Mouse (Mus musculus): Measurements from ENCODE around the gene Cep135. TPM values are rescaled to one million over a fixed set of nuclear protein-coding genes. Genes with fewer than 3 reads are reported as not detected.

The Cep135 gene
- polyA plus RNA-seq, 1 experiment from 2014 or later = 3.9 TPM

DNA sequence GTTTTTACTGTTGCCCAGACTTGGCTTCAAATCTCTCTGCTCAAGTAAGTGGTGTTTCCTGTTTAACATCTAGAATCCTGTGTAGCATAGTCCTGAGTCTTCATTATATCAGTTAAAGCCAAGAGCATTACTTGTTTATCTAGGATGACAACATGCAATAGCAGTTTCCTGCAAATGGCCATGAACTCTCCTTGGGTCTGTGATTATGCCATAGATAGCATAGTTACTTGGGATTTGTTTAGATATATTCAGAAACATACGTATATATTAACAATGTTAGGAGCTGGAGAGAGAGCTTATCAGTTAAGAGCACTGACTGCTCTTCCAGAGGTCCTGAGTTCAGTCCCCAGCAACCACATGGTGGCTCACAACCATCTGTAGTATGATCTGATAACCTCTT is 39.3 kb downstream of the Cep135 start:
- Histone ChIP-seq H3K36me3 (ENCODE audit: control insufficient read depth, insufficient read depth) (peaks cover 7% of the 10 kb centered on the region), H3K4me2 (ENCODE audit: low read depth, low read length) (no peak overlapping the region), H3K9ac (ENCODE audit: low read depth, low read length) (no peak overlapping the region), H3K4me1 (ENCODE audit: control insufficient read depth, low read depth, low read length) (peaks cover 4% of the 10 kb centered on the region; the same call in 1 of the 2 replicates), H3K27ac (ENCODE audit: low read length) (no peak overlapping the region), H3K27me3 (ENCODE audit: control insufficient read depth, insufficient read depth, low read depth, low read length) (no peaks in the 10 kb centered on the region), H3K4me3 (ENCODE audit: low read depth, low read length) (no peak overlapping the region), H3K9me3 (replicated peaks; ENCODE audit: control insufficient read depth, low read length) (no peaks in the 10 kb centered on the region)
- peak; percentile 41; the same call in 1 of the 2 replicates for ATAC-seq (ENCODE audit: low read depth)
- WGBS (ENCODE audit: insufficient replicate concordance) = 14% methylated on average over 1 of the region's 1 CpGs

DNA sequence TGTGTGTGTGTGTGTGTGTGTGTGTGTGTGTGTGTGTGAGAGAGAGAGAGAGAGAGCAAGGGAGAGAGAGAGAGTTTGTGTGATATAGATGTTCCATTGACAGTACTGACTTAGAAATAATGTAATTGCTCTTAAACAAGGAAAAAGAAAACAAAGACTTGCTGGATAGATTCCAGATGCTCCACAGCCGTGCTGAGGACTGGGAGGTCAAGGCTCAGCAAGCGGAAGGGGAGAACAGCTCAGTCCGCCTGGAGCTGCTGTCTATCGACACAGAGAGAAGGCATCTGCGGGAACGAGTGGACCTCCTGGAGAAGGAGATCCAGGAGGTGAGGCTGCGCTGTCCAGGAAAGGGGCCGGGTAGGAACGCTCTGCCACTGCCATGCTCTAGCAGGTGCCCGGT is 45.5 kb downstream of the Cep135 start:
- Histone ChIP-seq H3K9me3 (replicated peaks; ENCODE audit: control insufficient read depth, low read length) (no peaks in the 10 kb centered on the region), H3K4me1 (ENCODE audit: control insufficient read depth, low read depth, low read length) (no peaks in the 10 kb centered on the region), H3K36me3 (ENCODE audit: control insufficient read depth, insufficient read depth) (peaks cover 29% of the 10 kb centered on the region), H3K4me3 (ENCODE audit: low read depth, low read length) (no peak overlapping the region), H3K27me3 (ENCODE audit: control insufficient read depth, insufficient read depth, low read depth, low read length) (no peaks in the 10 kb centered on the region), H3K27ac (ENCODE audit: low read length) (no peak overlapping the region), H3K4me2 (ENCODE audit: low read depth, low read length) (no peak overlapping the region), H3K9ac (ENCODE audit: low read depth, low read length) (no peak overlapping the region)
- ATAC-seq (ENCODE audit: low read depth) = no peak
- WGBS (ENCODE audit: insufficient replicate concordance) = 85% methylated on average over 10 of the region's 10 CpGs

DNA sequence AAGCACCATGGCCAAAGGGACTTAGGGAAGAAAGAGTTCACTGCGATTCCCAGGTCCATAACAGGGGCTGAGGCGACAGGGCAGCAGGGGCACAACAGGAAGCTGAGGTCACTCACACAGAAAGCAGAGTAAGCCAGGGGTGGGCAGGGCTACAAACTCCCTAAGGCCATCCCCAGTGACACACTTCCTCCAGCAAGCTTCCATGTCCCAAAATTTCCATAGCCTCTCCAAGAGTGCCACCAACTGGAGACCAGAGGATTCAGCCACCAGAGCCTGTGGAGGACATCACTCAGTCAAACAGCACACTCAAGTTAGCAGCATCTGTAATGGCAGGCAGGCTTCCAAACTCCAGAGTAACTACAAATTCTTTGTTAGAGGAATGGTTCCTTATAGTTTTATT is 47.1 kb downstream of the Cep135 start:
- Histone ChIP-seq H3K4me1 (ENCODE audit: control insufficient read depth, low read depth, low read length) (no peaks in the 10 kb centered on the region), H3K36me3 (ENCODE audit: control insufficient read depth, insufficient read depth) (peaks cover 32% of the 10 kb centered on the region), H3K4me2 (ENCODE audit: low read depth, low read length) (no peak overlapping the region), H3K9me3 (replicated peaks; ENCODE audit: control insufficient read depth, low read length) (no peaks in the 10 kb centered on the region), H3K9ac (ENCODE audit: low read depth, low read length) (no peak overlapping the region), H3K27ac (ENCODE audit: low read length) (no peak overlapping the region), H3K4me3 (ENCODE audit: low read depth, low read length) (no peak overlapping the region), H3K27me3 (ENCODE audit: control insufficient read depth, insufficient read depth, low read depth, low read length) (no peaks in the 10 kb centered on the region)
- no peak for ATAC-seq (ENCODE audit: low read depth)
- WGBS (ENCODE audit: insufficient replicate concordance) = 80% methylated on average over 2 of the region's 2 CpGs

GRCm38 (mm10) chr5:76642076-76642475 is 53.6 kb downstream of the Cep135 start:
- Histone ChIP-seq H3K9me3 (replicated peaks; ENCODE audit: control insufficient read depth, low read length) (no peaks in the 10 kb centered on the region), H3K9ac (ENCODE audit: low read depth, low read length) (no peak overlapping the region), H3K27me3 (ENCODE audit: control insufficient read depth, insufficient read depth, low read depth, low read length) (no peaks in the 10 kb centered on the region), H3K4me2 (ENCODE audit: low read depth, low read length) (no peak overlapping the region), H3K4me1 (ENCODE audit: control insufficient read depth, low read depth, low read length) (no peaks in the 10 kb centered on the region), H3K27ac (ENCODE audit: low read length) (no peak overlapping the region), H3K36me3 (ENCODE audit: control insufficient read depth, insufficient read depth) (peaks cover 14% of the 10 kb centered on the region), H3K4me3 (ENCODE audit: low read depth, low read length) (no peak overlapping the region)
- ATAC-seq (ENCODE audit: low read depth) = no peak
- 81% methylated on average over 4 of the region's 4 CpGs for WGBS (ENCODE audit: insufficient replicate concordance)

DNA sequence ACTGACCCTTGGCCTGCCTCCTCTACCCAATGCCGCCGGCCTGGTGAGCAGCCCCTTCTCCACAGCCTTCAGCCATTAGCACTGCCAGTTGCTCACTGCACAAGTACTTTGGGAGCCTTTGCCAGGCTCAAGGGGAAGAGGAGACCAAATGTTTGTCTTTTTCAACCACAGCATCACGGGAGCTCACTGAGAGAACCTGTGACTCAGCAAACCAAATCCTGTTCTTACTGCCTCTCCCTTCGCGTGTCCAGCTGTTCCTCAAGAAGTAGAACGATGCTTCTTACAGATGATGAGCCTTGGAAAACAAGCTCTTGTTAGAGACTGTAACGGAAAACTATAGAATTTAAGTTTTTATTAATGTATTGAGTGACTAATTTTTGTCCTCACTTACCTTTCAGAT is 55.7 kb downstream of the Cep135 start:
- WGBS (ENCODE audit: insufficient replicate concordance) = 78% methylated on average over 7 of the region's 7 CpGs
- H3K27me3 ChIP-seq (ENCODE audit: control insufficient read depth, insufficient read depth, low read depth, low read length) = no peaks in the 10 kb centered on the region
- no peak overlapping the region for H3K4me2 ChIP-seq (ENCODE audit: low read depth, low read length)
- no peak overlapping the region for H3K27ac ChIP-seq (ENCODE audit: low read length)
- H3K4me1 ChIP-seq (ENCODE audit: control insufficient read depth, low read depth, low read length) = no peaks in the 10 kb centered on the region
- peaks cover 10% of the 10 kb centered on the region for H3K36me3 ChIP-seq (ENCODE audit: control insufficient read depth, insufficient read depth)
- H3K4me3 ChIP-seq (ENCODE audit: low read depth, low read length) = no peak overlapping the region
- H3K9ac ChIP-seq (ENCODE audit: low read depth, low read length) = no peak overlapping the region
- no peak for ATAC-seq (ENCODE audit: low read depth)
- no peaks in the 10 kb centered on the region for H3K9me3 ChIP-seq (replicated peaks; ENCODE audit: control insufficient read depth, low read length)

- Histone ChIP-seq H3K36me3 (ENCODE audit: control insufficient read depth, insufficient read depth) (peaks cover 9% of the 10 kb centered on the region), H3K9me3 (replicated peaks; ENCODE audit: control insufficient read depth, low read length) (no peaks in the 10 kb centered on the region), H3K4me3 (ENCODE audit: low read depth, low read length) (no peak overlapping the region), H3K4me1 (ENCODE audit: control insufficient read depth, low read depth, low read length) (no peaks in the 10 kb centered on the region), H3K27me3 (ENCODE audit: control insufficient read depth, insufficient read depth, low read depth, low read length) (no peaks in the 10 kb centered on the region), H3K4me2 (ENCODE audit: low read depth, low read length) (no peak overlapping the region), H3K9ac (ENCODE audit: low read depth, low read length) (no peak overlapping the region), H3K27ac (ENCODE audit: low read length) (no peak overlapping the region)
- WGBS (ENCODE audit: insufficient replicate concordance) = 67% methylated on average over 10 of the region's 10 CpGs
- ATAC-seq (ENCODE audit: low read depth) = no peak
These were observed 56.8 kb downstream of the Cep135 start for GRCm38 (mm10) chr5:76645091-76645868.

DNA sequence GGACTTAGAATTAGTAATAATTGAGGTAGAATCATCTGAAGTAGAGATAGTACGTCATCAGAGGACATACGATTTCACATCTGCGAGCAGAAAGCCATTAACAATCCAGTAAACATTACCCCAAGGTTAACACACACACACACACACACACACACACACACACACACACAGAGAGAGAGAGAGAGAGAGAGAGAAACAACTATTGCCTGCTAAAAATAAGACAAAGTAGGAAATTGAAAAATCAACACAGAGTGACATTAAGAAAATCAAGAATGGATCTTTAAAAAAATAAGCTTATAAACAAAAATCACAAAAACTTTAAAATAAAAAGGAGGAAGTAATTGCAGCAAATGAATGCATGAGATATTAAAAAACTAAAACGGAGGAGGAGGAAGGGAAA is 61.4 kb downstream of the Cep135 start:
- H3K36me3 ChIP-seq (ENCODE audit: control insufficient read depth, insufficient read depth) = no peaks in the 10 kb centered on the region
- no peaks in the 10 kb centered on the region for H3K4me1 ChIP-seq (ENCODE audit: control insufficient read depth, low read depth, low read length)
- no peaks in the 10 kb centered on the region for H3K9me3 ChIP-seq (replicated peaks; ENCODE audit: control insufficient read depth, low read length)
- WGBS (ENCODE audit: insufficient replicate concordance) = 69% methylated on average over 4 of the region's 4 CpGs
- no peaks in the 10 kb centered on the region for H3K27me3 ChIP-seq (ENCODE audit: control insufficient read depth, insufficient read depth, low read depth, low read length)
- no peak overlapping the region for H3K27ac ChIP-seq (ENCODE audit: low read length)
- H3K9ac ChIP-seq (ENCODE audit: low read depth, low read length) = no peak overlapping the region
- no peak for ATAC-seq (ENCODE audit: low read depth)
- no peak overlapping the region for H3K4me2 ChIP-seq (ENCODE audit: low read depth, low read length)
- no peak overlapping the region for H3K4me3 ChIP-seq (ENCODE audit: low read depth, low read length)

DNA sequence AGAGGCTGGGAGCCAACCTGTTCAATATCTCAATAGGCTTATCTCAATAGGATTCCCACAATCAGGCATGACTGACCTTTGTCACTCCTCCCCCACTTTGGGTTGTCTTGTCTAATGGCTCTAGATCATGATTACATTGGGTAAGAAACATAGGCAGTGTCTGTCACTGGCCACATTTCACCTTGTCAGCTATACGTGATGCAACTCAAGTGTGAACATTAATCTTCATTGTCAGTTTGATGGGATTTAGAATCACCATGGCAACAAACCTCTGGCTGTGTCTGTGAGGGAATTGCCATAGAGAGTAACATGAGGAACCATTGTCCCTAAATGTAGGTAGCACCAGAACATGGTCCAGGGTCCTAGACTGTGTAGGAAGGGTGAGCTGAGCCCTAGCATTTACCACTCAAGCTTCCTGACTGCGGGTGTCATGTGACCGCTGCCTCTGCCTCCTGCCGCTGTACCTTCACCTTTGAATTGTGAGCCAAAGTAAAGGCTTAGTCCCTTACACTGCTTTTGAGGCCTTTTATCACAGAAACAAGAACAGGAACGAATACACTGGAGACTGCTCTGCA is 62.7 kb downstream of the Cep135 start:
- Histone ChIP-seq H3K4me3 (ENCODE audit: low read depth, low read length) (no peak overlapping the region), H3K9ac (ENCODE audit: low read depth, low read length) (no peak overlapping the region), H3K36me3 (ENCODE audit: control insufficient read depth, insufficient read depth) (no peaks in the 10 kb centered on the region), H3K27me3 (ENCODE audit: control insufficient read depth, insufficient read depth, low read depth, low read length) (no peaks in the 10 kb centered on the region), H3K4me1 (ENCODE audit: control insufficient read depth, low read depth, low read length) (peaks cover 2% of the 10 kb centered on the region; the same call in 1 of the 2 replicates), H3K4me2 (ENCODE audit: low read depth, low read length) (no peak overlapping the region), H3K27ac (ENCODE audit: low read length) (no peak overlapping the region), H3K9me3 (replicated peaks; ENCODE audit: control insufficient read depth, low read length) (no peaks in the 10 kb centered on the region)
- WGBS (ENCODE audit: insufficient replicate concordance) = 71% methylated on average over 5 of the region's 5 CpGs
- ATAC-seq (ENCODE audit: low read depth) = no peak

GRCm38 (mm10) chr5:76656212-76656611 is 67.7 kb downstream of the Cep135 start, which contains the start of gene C530008M17Rik:
Gene C530008M17Rik (plus strand): TSS chr5:76656512.
- peak within 1 kb of the TSS; percentile 92 for H3K4me2 ChIP-seq (ENCODE audit: low read depth, low read length)
- no peaks in the 10 kb centered on the region for H3K9me3 ChIP-seq (replicated peaks; ENCODE audit: control insufficient read depth, low read length)
- 88% methylated on average over 2 of the region's 2 CpGs for WGBS (ENCODE audit: insufficient replicate concordance)
- no peaks in the 10 kb centered on the region for H3K27me3 ChIP-seq (ENCODE audit: control insufficient read depth, insufficient read depth, low read depth, low read length)
- H3K27ac ChIP-seq (ENCODE audit: low read length) = peak within 1 kb of the TSS; percentile 91
- H3K4me3 ChIP-seq (ENCODE audit: low read depth, low read length) = peak within 1 kb of the TSS; percentile 85
- H3K4me1 ChIP-seq (ENCODE audit: control insufficient read depth, low read depth, low read length) = peaks cover 20% of the 10 kb centered on the region
- no peak for ATAC-seq (ENCODE audit: low read depth)
- H3K9ac ChIP-seq (ENCODE audit: low read depth, low read length) = peak within 1 kb of the TSS; percentile 94
- no peaks in the 10 kb centered on the region for H3K36me3 ChIP-seq (ENCODE audit: control insufficient read depth, insufficient read depth)

Data from liver, embryonic 16.5 days (tissue).